Mouse (Mus musculus) thymus, postnatal 10 days (tissue): ENCODE measurements around the gene Olfr228.
"Not testable (repeated sequence)": the region's sequence is repeated elsewhere in the genome, so short reads cannot be mapped to it uniquely, and the experiment has no call there.

Source experiments
- DNase-seq, 2 experiments: peaks; one replicate each; pipeline ENCODE4 v3.0.0; 2021; ENCODE audit warnings: low spot score in 2 of 2

Olfr228 gene

DNA sequence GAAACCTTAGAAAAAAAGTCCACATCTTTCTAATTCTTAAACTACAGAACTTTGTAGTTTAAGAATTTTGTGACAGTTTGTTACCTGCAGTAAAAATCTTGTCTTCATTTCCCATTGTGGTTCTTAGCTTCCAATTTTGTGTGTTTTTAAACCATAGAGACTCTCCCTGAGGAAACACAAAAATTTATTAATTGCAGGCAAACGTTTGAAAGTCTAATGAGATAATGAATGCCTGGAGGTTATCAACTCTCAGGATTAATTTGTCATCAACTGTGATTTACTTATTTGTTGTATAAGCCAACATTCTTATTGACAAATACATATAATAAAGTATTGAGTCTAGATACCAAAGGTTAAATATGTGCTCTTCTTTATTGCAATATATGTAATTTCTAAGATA lies at the start of gene Olfr228:
Olfr228 (minus strand) TSS at position 101 of the 400 bp plus-strand sequence.
- DNase-seq, result no peak

DNA sequence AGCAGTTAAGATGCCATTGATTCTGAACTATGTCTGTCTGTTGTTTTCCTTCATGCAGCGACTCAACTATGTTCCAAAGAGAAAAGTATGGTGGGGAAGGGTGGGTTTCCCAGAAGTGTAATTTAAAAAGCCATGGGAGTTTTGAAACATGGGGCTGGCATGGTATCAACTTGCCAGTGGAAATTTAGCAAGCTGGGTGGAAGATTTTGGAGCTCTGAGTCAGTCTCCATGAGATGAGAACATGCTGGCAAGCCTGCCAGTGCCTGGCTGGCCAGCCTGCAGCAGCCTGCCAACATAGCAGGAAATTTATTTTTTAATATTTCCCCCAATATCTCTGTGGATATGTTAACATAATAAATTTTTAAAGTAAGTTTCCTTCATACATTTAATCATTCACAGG lies 43.8 kb upstream of the Olfr228 start:
- DNase-seq, result no peak

DNA sequence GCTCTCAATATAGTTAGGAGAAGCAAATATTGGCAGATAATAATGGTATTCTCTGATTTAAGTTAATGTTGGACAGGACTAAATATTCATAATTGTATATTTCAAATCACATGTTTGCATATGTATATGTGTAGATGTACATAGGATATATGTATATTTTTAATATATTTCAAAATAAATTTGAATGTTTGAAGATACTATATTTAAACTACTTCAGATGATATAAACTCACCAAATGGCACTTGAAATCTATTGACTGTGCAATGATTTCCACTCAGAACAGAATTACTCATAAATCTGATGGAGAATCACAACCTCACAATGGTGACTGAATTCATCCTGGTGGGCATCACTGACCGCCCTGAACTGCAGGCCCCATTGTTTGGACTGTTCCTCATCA lies 21.0 kb upstream of the Olfr228 start, which contains the start of gene Olfr1076:
Olfr1076 (plus strand) TSS at position 301 of the 400 bp plus-strand sequence.
- DNase-seq, result no peak

DNA sequence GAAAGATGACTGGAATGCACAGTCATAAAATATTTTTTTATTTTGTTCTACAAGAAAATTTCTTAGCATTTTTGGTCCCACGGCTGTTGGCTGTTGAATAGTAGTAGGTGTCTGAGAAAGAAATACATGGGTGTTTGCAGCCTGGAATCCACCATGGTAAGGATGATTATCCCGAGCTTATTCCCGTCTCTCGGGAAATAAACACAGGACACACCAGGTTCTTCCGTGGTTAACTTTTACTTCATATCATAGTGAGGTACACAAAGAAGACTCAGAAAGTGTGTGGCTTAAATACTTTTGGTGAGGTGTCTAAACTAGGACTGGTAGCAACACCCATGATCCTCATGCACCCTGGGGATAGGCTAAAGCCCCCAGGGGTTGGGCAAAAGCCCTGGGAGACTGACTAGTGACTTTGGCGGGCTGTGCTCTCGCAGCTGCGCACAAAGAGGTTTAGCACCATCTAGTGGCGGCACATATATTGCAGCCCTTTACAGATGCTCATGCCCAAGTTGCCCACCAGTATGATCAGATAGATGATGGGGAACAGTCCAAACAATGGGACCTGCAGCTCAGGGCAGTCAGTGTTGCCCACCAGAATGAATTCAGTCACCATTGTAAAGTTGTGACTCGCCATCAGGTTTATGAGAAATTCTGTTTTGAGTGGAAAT lies 22.6 kb downstream of the Olfr228 start:
- peak in 1 of 2 experiments; percentile 12 for DNase-seq

DNA sequence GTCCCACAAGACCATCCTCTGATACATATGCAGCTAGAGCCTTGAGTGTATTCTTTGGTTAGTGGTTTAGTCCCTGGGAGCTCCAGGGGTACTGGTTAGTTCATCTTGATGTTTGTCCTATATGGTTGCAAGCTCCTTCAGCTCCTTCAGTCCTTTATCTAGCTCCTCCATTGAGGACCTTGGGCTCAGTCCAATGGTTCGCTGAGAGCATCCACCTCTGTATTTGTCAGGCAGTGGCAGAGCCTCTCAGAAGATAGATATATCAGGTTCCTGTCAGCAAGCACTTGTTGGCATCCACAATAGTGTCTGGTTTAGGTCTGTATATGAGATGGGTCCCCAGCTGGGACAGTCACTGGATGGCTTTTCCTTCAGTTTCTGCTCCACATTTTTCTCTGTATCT lies 26.8 kb downstream of the Olfr228 start:
- DNase-seq, result no peak

DNA sequence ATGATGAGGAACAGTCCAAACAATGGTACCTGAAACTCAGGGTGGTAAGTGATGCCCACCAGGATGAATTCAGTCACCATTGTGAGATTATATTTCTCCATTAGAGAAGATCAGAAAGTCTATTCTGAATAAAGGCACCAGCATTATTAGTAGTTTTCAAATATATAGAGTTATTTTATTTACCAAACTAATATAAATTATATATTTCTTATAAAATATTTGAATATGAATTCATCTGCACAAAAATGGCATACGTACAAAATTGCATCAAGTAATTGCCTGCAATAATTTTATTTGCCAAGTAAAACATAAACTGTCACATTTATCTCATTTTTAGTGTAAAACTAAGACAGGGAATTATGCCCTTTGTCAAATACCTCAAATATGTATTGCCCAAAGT lies 31.0 kb downstream of the Olfr228 start, which contains the start of gene Olfr1066:
Olfr1066 (minus strand) TSS at position 101 of the 400 bp plus-strand sequence.
- no peak for DNase-seq

DNA sequence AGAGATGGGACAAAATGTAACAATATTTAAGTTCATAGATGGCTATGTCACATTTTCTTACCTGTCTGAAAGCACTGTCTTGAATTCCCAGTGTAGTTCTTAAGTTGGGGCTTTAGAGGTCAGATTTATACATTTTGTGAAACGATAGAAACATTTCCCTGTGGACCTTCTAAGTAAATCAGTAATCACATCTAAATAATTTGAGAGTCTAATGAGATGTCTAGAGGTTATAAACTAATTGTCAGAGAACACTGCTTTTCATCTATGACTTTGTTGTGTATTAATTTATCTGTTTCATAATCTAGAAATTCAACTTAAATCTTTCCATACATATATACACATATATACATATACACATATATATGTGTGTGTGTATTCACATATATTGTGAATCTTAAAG lies 36.7 kb downstream of the Olfr228 start, which contains the start of gene Olfr1065:
Olfr1065 (minus strand) TSS at position 101 of the 400 bp plus-strand sequence.
- not testable (repeated sequence) for DNase-seq

DNA sequence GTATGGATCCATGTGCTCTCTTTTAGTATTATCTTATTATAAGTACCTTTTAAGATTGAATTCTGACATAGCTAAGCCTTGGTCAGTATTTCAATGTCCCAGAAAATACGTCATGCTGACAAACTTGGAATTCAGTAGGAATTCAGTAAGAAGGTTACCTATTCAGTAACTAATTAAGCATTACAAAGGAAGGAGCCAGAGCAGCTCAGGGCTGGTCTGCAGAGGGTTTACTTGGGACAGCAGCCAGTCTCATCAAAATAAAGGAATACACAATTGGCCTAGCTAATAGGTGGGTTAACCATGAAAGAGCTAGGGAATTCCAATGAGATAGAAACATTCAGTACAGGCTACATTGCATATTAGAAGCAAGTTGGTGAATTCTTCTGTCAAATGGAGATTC lies 45.1 kb downstream of the Olfr228 start:
- DNase-seq, result not testable (repeated sequence)
